Mouse (Mus musculus): ENCODE results near the gene Fam234b. TPM values are rescaled to one million over a fixed set of nuclear protein-coding genes. Genes with fewer than 3 reads are reported as not detected.

The Fam234b gene
- polyA plus RNA-seq, 1 experiment from 2014 or later: 36.3 TPM

DNA sequence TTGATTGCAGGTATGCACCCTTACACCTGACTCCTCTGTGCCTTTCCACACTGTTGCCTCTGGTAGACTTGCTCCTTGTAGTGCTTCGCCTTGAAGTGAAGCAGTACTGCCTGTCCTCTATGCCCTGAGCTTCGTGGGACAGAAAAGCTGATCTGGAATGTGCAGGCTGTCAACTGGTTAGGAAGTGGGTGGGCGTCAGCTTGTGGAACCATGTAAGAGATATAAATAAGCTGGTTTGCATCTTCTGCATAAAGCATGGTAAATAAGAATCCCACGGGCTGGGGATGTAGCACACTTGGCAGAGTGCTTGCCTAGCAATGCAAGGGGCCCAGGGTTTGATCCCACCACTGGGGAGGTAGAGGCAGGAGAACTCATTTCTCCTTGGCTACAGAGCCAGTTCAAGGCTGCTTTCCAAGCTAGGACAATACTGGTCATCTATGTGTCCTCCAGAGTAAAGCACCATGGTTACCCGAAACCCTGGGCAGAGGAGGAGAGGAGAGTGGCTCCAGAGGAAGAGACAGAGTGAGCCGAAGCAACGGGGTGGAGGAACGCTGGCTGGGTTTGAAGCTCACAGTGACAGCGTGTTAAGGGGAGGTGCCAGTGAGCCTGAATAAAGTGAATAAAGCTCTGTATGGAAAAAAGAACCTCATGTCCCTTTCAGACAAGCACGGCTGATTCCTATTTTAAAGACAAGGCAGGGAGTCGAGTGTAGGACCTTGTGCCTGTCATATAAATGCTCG, 34.8 kb downstream of the Fam234b start:
- Histone ChIP-seq H3K4me3 (no peak overlapping the region), H3K4me1 (peaks cover 21% of the 10 kb centered on the region), H3K36me3 (peaks cover 99% of the 10 kb centered on the region), H3K9ac (no peak overlapping the region), H3K27me3 (replicated peaks) (no peaks in the 10 kb centered on the region), H3K4me2 (no peak overlapping the region), H3K9me3 (replicated peaks) (no peaks in the 10 kb centered on the region), H3K27ac (no peak overlapping the region)
- WGBS (ENCODE audit: insufficient replicate concordance): 77% methylated on average over 12 of the region's 12 CpGs
- no peak for ATAC-seq

DNA sequence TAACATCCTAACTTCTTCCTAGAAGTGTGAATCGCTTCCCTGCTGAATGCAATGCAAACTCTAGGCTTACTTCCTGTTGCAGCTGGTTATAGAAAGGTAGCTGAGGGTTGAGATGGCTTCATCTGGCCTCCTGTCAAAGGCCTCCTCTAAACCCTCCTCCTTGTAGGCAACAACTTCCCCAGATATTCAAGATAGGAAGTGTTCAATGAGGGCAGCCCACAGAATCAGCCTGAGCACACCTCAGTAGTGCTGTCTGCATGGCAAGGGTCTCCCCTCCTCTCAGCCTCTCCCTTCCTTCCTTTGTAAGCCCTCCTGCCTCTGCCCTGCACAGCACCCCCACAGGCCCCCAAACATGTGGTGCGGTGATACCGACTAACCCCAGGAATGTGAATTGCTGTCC, 38.0 kb downstream of the Fam234b start:
- Histone ChIP-seq H3K9me3 (replicated peaks) (no peaks in the 10 kb centered on the region), H3K36me3 (peaks cover 72% of the 10 kb centered on the region), H3K4me2 (no peak overlapping the region), H3K4me3 (no peak overlapping the region), H3K9ac (no peak overlapping the region), H3K4me1 (peaks cover 4% of the 10 kb centered on the region), H3K27ac (no peak overlapping the region), H3K27me3 (replicated peaks) (no peaks in the 10 kb centered on the region)
- 71% methylated on average over 3 of the region's 3 CpGs for WGBS (ENCODE audit: insufficient replicate concordance)
- ATAC-seq: no peak

DNA sequence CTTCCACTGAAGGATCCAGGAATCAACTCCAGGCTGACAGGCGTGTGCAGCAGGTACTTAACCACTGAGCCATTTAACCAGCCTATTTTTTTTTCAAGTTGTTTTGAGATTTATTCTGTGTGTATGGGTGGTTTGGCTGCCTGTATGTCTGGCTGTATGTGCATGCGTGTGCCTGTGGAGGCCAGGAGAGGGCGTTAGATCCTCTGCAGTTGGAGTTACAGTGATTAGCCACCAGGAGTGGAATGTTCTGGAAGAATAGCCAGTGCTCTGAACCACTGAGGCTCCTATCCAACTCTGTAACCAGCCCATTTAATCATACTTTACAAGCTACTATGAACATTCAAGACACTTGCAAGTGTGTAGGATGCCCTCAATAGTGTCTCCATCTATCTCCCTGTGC, 38.8 kb downstream of the Fam234b start:
- WGBS (ENCODE audit: insufficient replicate concordance): 71% methylated on average over 3 of the region's 3 CpGs
- peaks cover 12% of the 10 kb centered on the region for H3K4me1 ChIP-seq

DNA sequence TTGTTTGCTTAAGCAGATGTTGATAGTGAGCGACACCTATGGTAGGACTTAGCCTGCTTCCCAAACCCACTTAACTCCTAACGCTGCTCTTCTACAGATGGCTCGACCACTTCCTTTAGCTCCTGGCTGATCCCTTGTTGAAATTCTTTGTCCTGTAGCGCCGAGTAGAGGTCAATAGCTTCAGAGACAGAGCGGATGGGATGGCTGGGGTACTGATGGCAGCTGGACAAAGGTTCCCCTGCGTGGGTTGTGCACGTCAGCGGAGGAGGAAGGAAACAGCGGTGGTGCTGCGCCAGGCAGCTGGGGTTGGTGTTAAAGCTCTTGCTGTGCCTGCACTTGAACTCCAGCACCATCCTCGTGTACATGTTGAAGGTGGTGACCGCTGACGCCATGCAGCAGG, 39.5 kb downstream of the Fam234b start:
- Histone ChIP-seq H3K36me3 (peaks cover 57% of the 10 kb centered on the region), H3K27ac (no peak overlapping the region), H3K4me1 (peaks cover 19% of the 10 kb centered on the region), H3K9me3 (replicated peaks) (no peaks in the 10 kb centered on the region), H3K9ac (no peak overlapping the region), H3K4me3 (no peak overlapping the region), H3K27me3 (replicated peaks) (no peaks in the 10 kb centered on the region), H3K4me2 (no peak overlapping the region)
- ATAC-seq: 0 out of 2 replicates have a peak, but pooled peaks have one; percentile 17
- WGBS (ENCODE audit: insufficient replicate concordance): 38% methylated on average over 14 of the region's 14 CpGs

More for the DNA sequence above, 38.8 kb downstream of the Fam234b start:
- H3K4me3 ChIP-seq: no peak overlapping the region
- no peak for ATAC-seq
- H3K36me3 ChIP-seq: peaks cover 65% of the 10 kb centered on the region
- H3K27ac ChIP-seq: no peak overlapping the region
- H3K4me2 ChIP-seq: no peak overlapping the region
- H3K9ac ChIP-seq: no peak overlapping the region
- no peaks in the 10 kb centered on the region for H3K9me3 ChIP-seq (replicated peaks)
- no peaks in the 10 kb centered on the region for H3K27me3 ChIP-seq (replicated peaks)

DNA sequence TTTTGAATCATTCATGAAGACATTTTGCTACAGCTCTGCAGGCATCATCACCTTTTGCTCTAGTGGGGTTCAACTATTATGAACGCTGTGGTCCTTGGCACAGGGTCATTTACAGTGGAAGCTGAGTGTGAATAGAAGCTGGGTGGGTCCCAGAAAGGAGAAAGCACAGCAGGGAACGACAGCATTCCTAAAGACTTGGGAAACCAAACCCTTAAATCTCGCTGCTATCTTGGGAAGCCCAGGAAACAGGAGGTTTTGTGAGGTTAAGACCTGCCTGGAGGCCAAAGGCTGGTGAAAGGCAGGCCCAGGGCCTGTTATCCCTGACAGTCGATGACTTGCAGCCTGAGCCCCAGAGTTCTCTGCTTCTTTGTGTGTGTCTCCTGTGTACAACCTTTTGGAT, 40.4 kb downstream of the Fam234b start:
- no peak overlapping the region for H3K4me2 ChIP-seq
- peaks cover 48% of the 10 kb centered on the region for H3K36me3 ChIP-seq
- WGBS (ENCODE audit: insufficient replicate concordance): 54% methylated on average over 4 of the region's 4 CpGs
- no peak overlapping the region for H3K9ac ChIP-seq
- no peaks in the 10 kb centered on the region for H3K27me3 ChIP-seq (replicated peaks)
- ATAC-seq: no peak
- no peak overlapping the region for H3K27ac ChIP-seq
- no peak overlapping the region for H3K4me3 ChIP-seq
- peaks cover 20% of the 10 kb centered on the region for H3K4me1 ChIP-seq
- no peaks in the 10 kb centered on the region for H3K9me3 ChIP-seq (replicated peaks)

DNA sequence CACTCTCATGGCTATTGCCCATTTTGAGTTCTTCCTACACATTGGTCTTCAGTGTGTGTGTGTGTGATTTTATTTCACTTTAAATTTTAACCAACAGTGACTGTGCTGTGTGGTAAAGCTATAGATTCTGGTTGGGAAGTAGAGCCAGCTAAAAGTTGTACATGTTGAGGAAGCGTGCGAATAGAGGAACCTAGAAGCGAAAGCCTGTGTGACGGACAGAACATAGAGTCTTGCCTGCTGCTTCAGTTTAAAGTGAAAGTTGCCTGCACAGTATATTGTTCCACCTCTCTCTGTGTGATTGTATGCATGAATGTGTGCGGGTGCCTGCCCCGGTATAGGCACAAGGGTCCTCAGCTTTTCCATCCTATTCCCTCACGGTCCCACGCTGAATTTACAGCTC, 42.6 kb downstream of the Fam234b start:
- 83% methylated on average over 8 of the region's 8 CpGs for WGBS (ENCODE audit: insufficient replicate concordance)
- Histone ChIP-seq H3K27me3 (replicated peaks) (peaks cover 12% of the 10 kb centered on the region), H3K4me3 (no peak overlapping the region), H3K9me3 (replicated peaks) (no peaks in the 10 kb centered on the region), H3K36me3 (peaks cover 27% of the 10 kb centered on the region), H3K9ac (no peak overlapping the region), H3K4me1 (peaks cover 20% of the 10 kb centered on the region), H3K27ac (no peak overlapping the region), H3K4me2 (no peak overlapping the region)
- no peak for ATAC-seq

DNA sequence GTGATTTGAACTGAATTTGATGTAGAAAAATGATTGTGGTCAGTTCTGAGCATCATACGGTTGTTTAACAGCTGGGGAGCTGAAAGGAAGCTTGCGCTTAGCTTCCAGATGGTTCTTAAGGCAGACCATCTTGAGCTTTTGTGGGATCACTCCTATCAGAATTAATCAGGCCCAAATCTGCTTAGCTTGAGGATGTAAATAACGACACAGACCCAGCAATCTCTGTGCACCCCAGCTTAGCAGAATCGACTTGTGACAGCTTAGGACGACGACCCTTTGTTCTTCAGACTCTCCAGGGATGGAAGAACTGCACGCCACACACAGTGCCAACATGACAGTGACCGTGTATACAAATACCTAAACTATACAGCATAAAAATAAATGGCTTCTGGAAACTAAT, 47.8 kb downstream of the Fam234b start:
- H3K4me3 ChIP-seq: no peak overlapping the region
- H3K4me2 ChIP-seq: no peak overlapping the region
- no peaks in the 10 kb centered on the region for H3K36me3 ChIP-seq
- WGBS (ENCODE audit: insufficient replicate concordance): 69% methylated on average over 8 of the region's 8 CpGs
- H3K4me1 ChIP-seq: peaks cover 18% of the 10 kb centered on the region
- no peak overlapping the region for H3K9ac ChIP-seq
- peaks cover 36% of the 10 kb centered on the region for H3K27me3 ChIP-seq (replicated peaks)
- H3K27ac ChIP-seq: no peak overlapping the region
- no peak for ATAC-seq
- H3K9me3 ChIP-seq (replicated peaks): no peaks in the 10 kb centered on the region

DNA sequence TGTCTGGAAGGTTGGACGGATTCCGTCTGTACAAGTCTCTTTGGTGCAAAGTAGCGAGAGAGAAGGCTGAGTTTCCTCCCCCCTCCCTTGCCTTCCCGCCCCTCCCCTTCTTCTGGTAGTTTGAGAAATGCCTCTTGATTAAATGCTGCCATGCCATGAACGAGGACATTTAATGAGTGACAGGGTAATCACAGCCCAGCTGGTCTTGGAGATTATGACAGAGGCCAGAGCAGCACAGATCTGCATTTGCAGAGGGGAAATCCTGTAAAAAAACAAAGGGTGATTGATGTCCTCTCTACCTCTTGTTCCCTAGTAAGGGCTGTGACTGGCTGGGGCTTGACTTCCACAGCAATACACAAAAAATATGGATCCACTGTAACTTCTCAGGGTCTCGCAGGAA, 50.1 kb downstream of the Fam234b start:
- 49% methylated on average over 6 of the region's 6 CpGs for WGBS (ENCODE audit: insufficient replicate concordance)
- Histone ChIP-seq H3K4me2 (no peak overlapping the region), H3K4me1 (peaks cover 8% of the 10 kb centered on the region), H3K9ac (no peak overlapping the region), H3K27me3 (replicated peaks) (peaks cover 58% of the 10 kb centered on the region), H3K36me3 (no peaks in the 10 kb centered on the region), H3K4me3 (no peak overlapping the region), H3K9me3 (replicated peaks) (no peaks in the 10 kb centered on the region), H3K27ac (no peak overlapping the region)
- ATAC-seq: no peak

DNA sequence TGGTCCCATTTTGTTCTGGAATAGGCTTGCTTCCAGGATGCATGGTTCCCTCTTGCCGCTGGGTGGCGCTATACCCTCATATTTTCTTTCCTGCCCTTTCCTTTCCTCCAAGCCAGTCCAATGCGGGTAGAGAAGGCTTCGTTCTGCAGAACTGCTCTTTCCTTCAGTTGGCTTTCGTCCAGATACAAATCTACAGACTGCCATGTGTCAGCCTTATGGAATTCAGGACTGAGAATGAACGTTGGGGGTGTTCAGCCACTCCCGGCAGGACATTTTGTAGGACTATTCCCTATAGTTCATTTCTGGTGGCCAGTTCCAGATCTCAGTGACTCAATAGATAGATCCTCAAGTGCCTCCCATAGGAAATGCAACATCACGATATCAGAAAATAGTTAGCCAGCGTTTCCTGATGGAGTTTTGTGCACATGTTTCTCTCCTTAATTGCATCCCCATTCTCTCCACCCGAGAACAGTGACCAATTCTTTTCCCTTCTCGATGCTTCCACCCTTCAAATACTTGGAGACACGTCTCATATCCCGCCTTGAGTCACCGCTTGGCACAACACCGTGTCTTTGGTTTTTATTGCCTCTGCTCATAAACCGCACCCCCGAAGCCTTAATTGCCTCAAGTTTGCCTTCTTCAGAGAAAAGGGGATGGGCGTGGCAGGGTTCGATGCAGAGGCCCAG, 52.2 kb downstream of the Fam234b start:
- no peak overlapping the region for H3K27ac ChIP-seq
- peaks cover 9% of the 10 kb centered on the region for H3K4me1 ChIP-seq
- no peak overlapping the region for H3K4me3 ChIP-seq
- no peak overlapping the region for H3K4me2 ChIP-seq
- WGBS (ENCODE audit: insufficient replicate concordance): 42% methylated on average over 19 of the region's 19 CpGs
- H3K9ac ChIP-seq: no peak overlapping the region
- H3K27me3 ChIP-seq (replicated peaks): peaks cover 56% of the 10 kb centered on the region
- H3K36me3 ChIP-seq: no peaks in the 10 kb centered on the region
- H3K9me3 ChIP-seq (replicated peaks): no peaks in the 10 kb centered on the region
- 0 out of 2 replicates have a peak, but pooled peaks have one; percentile 18 for ATAC-seq

DNA sequence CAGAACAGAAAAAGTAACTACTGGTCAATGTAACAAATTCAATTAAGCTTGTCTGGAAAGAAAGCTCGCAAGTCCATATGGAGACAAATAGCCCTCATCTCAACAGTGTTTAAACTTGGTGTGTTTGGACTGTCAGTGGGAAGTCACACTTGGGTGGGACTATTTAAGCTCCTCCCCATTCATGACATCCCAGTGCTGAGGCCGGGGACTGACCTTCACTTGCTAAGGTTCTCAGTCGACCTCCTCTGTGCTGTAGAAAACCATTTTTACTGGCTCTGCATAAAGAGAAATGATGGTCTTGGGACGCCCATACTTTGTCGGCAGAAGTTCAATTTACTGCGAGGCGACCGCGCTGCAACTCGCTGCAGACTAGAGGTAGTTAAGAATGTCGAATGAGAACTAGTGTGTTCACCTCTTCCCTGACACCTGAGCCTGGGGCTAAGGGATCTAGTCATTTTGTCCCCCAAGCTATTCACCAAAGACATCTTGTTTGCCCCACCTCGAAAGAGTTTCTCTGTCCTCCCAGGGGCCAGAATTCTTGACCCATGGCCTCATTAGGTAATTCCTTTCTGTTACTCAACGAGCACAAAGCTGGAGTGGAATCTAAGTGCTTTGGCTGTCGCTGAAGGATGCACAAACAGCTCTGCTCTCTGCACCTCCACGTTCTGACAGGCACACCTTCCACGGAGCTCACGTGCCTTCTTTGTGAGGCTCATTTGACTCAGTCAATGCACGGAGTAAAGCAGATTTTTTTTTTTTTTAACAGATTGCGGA, 53.3 kb downstream of the Fam234b start:
- Histone ChIP-seq H3K4me1 (peaks cover 9% of the 10 kb centered on the region), H3K9ac (no peak overlapping the region), H3K4me3 (no peak overlapping the region), H3K4me2 (no peak overlapping the region), H3K36me3 (no peaks in the 10 kb centered on the region), H3K27me3 (replicated peaks) (peaks cover 56% of the 10 kb centered on the region), H3K9me3 (replicated peaks) (no peaks in the 10 kb centered on the region), H3K27ac (no peak overlapping the region)
- no peak for ATAC-seq
- 58% methylated on average over 19 of the region's 19 CpGs for WGBS (ENCODE audit: insufficient replicate concordance)

DNA sequence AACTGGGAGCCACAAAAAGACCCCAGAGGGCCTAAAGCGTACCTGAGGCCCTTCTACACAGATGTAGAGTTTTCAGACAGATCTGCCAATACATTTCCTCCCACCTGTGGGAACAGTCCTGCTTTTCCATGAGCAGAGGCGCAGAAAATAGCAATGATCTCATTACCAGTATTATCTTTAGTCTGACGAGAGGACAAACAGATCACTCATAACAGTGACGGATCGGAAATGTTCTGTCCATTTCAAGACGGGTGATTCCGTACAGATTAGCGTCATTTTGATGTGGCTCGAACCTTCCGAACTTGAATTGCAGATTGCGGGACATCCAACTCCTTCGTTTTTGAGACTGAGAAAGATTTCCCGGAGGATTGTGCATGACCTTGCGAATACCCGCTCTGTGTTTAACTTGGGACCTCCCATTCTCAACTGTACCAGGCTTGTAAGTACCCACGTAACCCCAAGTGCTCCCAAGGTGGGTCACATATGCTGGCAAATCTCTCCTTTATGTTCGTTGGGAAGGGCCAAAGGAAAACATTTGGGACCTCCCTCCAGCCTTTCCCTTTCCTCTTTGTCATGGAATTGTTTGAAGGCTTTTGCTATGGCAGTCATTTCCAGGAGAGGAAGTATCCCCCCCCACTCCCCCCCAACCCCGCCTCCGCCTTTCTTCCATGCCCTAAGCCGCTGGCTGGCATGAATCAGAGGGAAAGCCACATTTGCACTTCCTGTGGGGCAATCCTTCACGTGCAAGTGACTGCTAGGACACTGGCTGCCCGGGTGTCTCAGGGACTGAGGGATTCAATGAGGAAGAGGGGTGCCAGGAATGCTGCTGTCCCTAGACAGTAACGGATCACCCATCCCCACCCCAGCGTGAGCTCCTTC, 54.3 kb downstream of the Fam234b start:
- no peak overlapping the region; the same call in 1 of the 2 replicates for H3K9ac ChIP-seq
- ATAC-seq: no peak; the same call in 1 of the 2 replicates
- 46% methylated on average over 24 of the region's 24 CpGs for WGBS (ENCODE audit: insufficient replicate concordance)
- no peaks in the 10 kb centered on the region for H3K9me3 ChIP-seq (replicated peaks)
- peak overlapping the region; percentile 36 for H3K4me2 ChIP-seq
- no peak overlapping the region for H3K27ac ChIP-seq
- peaks cover 9% of the 10 kb centered on the region for H3K4me1 ChIP-seq
- peaks cover 55% of the 10 kb centered on the region for H3K27me3 ChIP-seq (replicated peaks)
- no peaks in the 10 kb centered on the region for H3K36me3 ChIP-seq
- H3K4me3 ChIP-seq: 0 out of 2 replicates have a peak overlapping the region, but pooled peaks have one; percentile 1

All from liver, embryonic 12.5 days (tissue).